Mouse (Mus musculus) ovary, adult 2 months (tissue): Measurements from ENCODE around the gene Dennd2d. TPM values are rescaled to one million over a fixed set of nuclear protein-coding genes. Genes with fewer than 3 reads are reported as not detected.

ENCODE experiments used
- polyA plus RNA-seq: library from polyadenylated mRNA; depleted of rRNA; stranded (reverse); fragments of >200 nt; gene quantifications from 2 replicates; pipeline ENCODE4 v1.2.3, GENCODE M21; 2012; rRNA removed

The Dennd2d gene
- 4.9 and 5.0 TPM in 2 replicates for polyA plus RNA-seq

DNA sequence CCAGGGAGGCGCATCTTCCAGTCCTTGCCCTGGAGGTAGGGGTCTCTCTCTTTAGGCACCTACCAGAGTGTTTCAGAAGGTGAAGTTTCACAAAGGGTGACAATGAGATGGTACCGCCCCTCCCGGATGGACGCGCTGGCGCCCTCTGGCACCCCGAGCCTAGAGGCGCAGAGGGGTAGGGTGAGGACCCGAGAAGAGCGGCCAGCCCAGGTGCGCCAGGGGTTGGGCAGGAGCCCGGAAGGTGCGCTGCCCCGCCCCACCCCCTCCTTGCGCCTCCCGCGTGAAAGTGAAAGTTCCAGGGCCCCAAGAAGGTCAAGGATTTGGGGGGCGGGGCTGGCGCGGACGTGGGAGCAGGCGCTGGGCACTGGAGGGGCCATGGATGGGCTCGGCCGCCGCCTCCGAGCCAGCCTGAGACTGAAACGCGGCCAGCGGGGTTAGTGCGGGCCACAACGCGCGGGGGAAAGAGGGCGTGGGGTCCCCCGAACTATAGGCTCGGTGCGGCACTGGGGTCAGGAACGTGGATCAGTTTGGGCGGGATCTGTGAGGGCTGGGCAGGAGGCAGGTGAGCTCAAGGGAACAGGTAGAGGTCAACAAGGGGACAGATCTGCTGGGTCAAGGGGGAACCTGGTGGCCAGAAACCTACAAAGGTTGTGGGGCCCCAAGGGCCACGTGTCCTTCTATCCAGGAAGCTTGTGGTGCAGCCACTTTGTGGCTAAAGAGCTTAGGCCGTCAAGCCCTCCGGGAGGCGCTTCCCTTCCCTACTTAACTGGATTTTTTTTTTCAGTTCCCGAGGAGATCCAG lies at the start of gene Dennd2d:
Gene Dennd2d, plus strand, starts transcription at position 125 of the 801 bp plus-strand sequence.

DNA sequence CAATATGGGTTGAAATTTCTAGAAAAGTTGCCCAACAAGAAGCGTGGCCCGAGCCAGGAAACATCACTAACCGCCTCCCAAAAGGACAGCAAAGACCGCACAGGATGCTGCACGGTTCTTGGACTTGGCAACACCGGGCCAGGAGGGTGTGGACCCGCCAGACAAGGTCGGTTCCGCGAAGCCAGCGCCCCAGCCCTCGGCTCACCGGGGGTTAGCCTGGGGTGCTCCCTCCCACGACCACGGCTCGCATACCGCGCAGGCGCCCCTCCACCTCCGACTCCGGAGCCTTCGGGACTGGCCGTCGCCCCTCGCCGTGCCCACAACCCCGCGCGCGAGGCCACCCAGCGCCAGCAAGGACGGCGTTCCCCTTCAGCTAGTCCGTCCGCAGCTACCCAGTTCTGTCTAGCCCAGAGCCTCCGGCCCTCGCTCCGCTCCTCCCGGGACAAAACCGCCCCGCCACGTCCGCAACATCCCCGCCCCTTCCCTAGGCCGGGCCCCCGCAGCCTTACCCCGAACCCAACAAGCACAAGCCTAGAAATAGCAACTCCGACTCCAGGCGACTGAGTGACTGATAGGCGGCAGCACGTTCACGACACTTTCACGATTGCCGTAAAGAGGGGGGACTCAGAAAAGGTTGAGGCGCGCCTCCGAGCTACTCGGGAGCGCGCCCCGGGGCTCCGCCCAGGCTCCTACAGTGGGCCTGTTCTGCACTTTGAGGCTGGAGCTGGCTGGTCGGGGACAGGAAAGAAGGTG lies 65.1 kb downstream of the Dennd2d start, which contains the start of the genes Dram2 and Cept1:
Gene Dram2, plus strand, starts transcription at position 628 of the 753 bp plus-strand sequence.
Gene Cept1, minus strand, starts transcription at position 632 of the 753 bp plus-strand sequence.

Other genes starting within 250 kb of the Dennd2d start
- gene Chil6, start 76.2 kb upstream of the Dennd2d start, polyA plus RNA-seq = not detected in 2 replicates
- 9.2 and 15.5 TPM in 2 replicates for gene Dram2, start 65.4 kb downstream of the Dennd2d start, polyA plus RNA-seq
- 8.0 and 9.7 TPM in 2 replicates for gene Cept1, start 65.4 kb downstream of the Dennd2d start, polyA plus RNA-seq
- gene Lrif1, start 202.6 kb downstream of the Dennd2d start, polyA plus RNA-seq = 0.64 and 1.0 TPM in 2 replicates